Mouse (Mus musculus) embryonic facial prominence, embryonic 10.5 days (tissue): ENCODE data around the gene Ren1. TPM values are rescaled to one million over a fixed set of nuclear protein-coding genes. Genes with fewer than 3 reads are reported as not detected.

Source experiments
- DNase-seq: peaks from one replicate; pipeline ENCODE4 v3.0.0-alpha.2; 2017; ENCODE audit warnings: low spot score
- H3K27ac ChIP-seq: fragments of 300-500 bp; sonication (generic); replicated peaks from 2 replicates; pipeline ENCODE4 v1.5.1; 2016; ENCODE audit warnings: mild to moderate bottlenecking
- H3K27me3 ChIP-seq: fragments of 300-500 bp; sonication (generic); replicated peaks from 2 replicates; pipeline ENCODE4 v1.6.1; 2016; ENCODE audit warnings: low read depth, mild to moderate bottlenecking; ENCODE audit not compliant: poor library complexity, severe bottlenecking
- H3K36me3 ChIP-seq: fragments of 300-500 bp; sonication (generic); replicated peaks from 2 replicates; pipeline ENCODE4 v1.6.1; 2016; ENCODE audit warnings: mild to moderate bottlenecking, moderate library complexity
- H3K4me1 ChIP-seq: fragments of 300-500 bp; sonication (generic); 2 replicates; pipeline ENCODE4 v1.6.1; 2016
- H3K4me3 ChIP-seq: fragments of 300-500 bp; sonication (generic); 2 replicates; pipeline ENCODE4 v1.5.1; 2016; ENCODE audit warnings: mild to moderate bottlenecking, moderate library complexity
- H3K9me3 ChIP-seq: fragments of 300-500 bp; sonication (generic); 2 replicates; pipeline ENCODE4 v1.6.1; 2016; ENCODE audit warnings: mild to moderate bottlenecking
- WGBS: fragments of 180-500 bp; shearing (Covaris S2); methylation state at CpG from one replicate; pipeline ENCODE4 v1.1.7; 2016; 5-methylcytosine and 5-hydroxymethylcytosine counted together
- polyA plus RNA-seq: library from polyadenylated mRNA; unstranded; fragments of >200 nt; fragmentation: Nextera tagmentation; extraction: Ambion mirVana; gene quantifications from 2 replicates; pipeline ENCODE4 v1.2.1, GENCODE M21; 2016

Gene Ren1
- polyA plus RNA-seq, result 0.13 TPM in 1 of 2 replicates, not detected in the other

DNA sequence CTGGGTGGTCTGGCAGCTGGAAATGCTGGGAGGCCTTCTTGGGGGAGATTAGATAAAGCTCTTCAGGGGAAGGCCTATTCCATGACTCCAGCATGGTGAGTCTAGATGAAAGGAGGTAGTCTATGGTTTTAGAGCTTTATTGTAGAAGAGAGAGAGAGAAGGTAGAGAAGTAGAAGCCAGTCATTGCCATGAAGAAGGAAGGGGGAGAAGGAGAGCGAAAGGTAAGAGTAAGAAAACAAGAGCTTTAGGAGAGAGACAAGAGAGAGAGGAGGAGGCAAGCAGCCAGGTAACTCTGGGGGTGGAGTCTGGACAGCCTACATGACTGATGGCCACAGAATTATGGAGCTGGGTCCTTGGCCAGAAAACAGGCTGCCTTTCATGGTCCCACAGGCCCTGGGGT lies at the start of gene Ren1:
Gene Ren1, plus strand, starts transcription at position 301 of the 400 bp plus-strand sequence.
- peaks cover 28% of the 10 kb centered on the region for H3K27me3 ChIP-seq
- 87% methylated on average over 1 of the region's 1 CpGs for WGBS
- no peaks in the 10 kb centered on the region for H3K9me3 ChIP-seq
- no peak within 1 kb of the TSS for H3K27ac ChIP-seq
- no peak within 1 kb of the TSS for H3K4me3 ChIP-seq
- DNase-seq, result no peak
- H3K4me1 ChIP-seq, result peaks cover 14% of the 10 kb centered on the region
- H3K36me3 ChIP-seq, result no peaks in the 10 kb centered on the region

- DNase-seq, result no peak
- Histone ChIP-seq H3K4me1 (peaks cover 15% of the 10 kb centered on the region), H3K4me3 (no peak overlapping the region), H3K36me3 (no peaks in the 10 kb centered on the region), H3K27me3 (peaks cover 44% of the 10 kb centered on the region), H3K27ac (no peak overlapping the region), H3K9me3 (no peaks in the 10 kb centered on the region)
- 68% methylated on average over 3 of the region's 3 CpGs for whole genome bisulfite sequencing
Observed at GRCm38 (mm10) chr1:133302540-133302939, 47.8 kb upstream of the Ren1 start.

- 12% methylated on average over 4 of the region's 4 CpGs for WGBS
- H3K36me3 ChIP-seq, result no peaks in the 10 kb centered on the region
- no peak overlapping the region for H3K27ac ChIP-seq
Observed at GRCm38 (mm10) chr1:133306842-133307241, 43.5 kb upstream of the Ren1 start.

DNA sequence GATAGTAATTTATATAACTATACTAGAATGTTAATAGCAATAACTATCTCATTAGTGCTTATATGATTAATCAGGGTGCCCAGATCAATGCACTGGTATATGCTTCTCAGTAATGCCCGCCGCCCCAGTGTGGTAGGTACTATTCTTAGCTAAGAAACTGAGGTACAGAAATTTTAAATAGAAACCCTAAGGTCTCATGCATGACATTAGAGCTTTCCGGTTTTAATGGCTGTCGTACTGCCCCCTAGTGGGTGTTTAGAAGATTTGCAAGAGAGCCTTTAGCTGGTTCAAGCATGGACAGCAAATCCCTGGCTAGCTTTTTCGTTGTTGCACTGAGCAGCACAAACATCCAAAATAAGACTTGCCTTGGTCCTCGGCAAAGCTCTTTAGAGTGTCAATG lies 43.0 kb upstream of the Ren1 start:
- Histone ChIP-seq H3K27ac (no peak overlapping the region), H3K9me3 (no peaks in the 10 kb centered on the region), H3K4me1 (peaks cover 12% of the 10 kb centered on the region), H3K4me3 (no peak overlapping the region), H3K27me3 (peaks cover 15% of the 10 kb centered on the region), H3K36me3 (no peaks in the 10 kb centered on the region)
- DNase-seq, result peak; percentile 60
- WGBS, result 16% methylated on average over 6 of the region's 6 CpGs

More at GRCm38 (mm10) chr1:133306842-133307241, 43.5 kb upstream of the Ren1 start:
- peak; percentile 84 for DNase-seq
- H3K27me3 ChIP-seq, result peaks cover 16% of the 10 kb centered on the region
- H3K4me1 ChIP-seq, result peaks cover 7% of the 10 kb centered on the region; the same call in 1 of the 2 replicates
- no peak overlapping the region for H3K4me3 ChIP-seq
- no peaks in the 10 kb centered on the region for H3K9me3 ChIP-seq

DNA sequence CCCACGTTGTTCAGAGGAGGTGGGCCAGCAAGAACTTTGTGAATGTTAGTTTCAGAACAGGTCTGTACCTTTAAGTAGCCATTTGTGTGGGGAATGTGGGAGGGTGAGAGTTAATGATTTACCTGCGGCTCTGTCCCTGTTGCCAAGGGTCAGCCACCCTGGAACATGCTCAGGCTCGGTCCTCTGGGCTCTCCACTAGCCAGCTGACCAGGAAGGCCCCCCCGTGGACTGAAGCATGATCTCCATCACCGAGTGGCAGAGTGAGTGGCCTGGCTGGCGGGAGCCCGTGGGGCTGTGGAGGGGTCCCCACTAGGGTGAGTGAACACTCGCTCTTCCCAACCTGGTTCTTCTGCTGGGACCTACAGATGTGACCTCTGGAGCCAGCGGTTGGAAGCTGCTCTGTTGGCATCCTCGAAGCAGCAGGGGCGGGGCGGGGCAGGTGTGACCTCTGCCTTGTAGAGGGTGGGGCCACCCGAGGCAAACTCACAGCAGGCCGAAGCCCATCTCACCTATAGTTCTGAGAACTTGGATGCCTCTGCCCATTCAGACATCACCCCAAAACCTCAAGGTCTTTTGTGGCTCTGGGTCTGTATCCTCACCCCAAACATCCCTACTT lies 40.5 kb upstream of the Ren1 start, which contains the start of gene Golt1a:
Gene Golt1a, plus strand, starts transcription at position 149 of the 616 bp plus-strand sequence.
- H3K27me3 ChIP-seq, result peaks cover 23% of the 10 kb centered on the region
- no peaks in the 10 kb centered on the region for H3K9me3 ChIP-seq
- H3K27ac ChIP-seq, result no peak within 1 kb of the TSS
- H3K36me3 ChIP-seq, result no peaks in the 10 kb centered on the region
- 67% methylated on average over 14 of the region's 14 CpGs for WGBS
- peaks cover 21% of the 10 kb centered on the region for H3K4me1 ChIP-seq
- H3K4me3 ChIP-seq, result no peak within 1 kb of the TSS
- no peak for DNase-seq

DNA sequence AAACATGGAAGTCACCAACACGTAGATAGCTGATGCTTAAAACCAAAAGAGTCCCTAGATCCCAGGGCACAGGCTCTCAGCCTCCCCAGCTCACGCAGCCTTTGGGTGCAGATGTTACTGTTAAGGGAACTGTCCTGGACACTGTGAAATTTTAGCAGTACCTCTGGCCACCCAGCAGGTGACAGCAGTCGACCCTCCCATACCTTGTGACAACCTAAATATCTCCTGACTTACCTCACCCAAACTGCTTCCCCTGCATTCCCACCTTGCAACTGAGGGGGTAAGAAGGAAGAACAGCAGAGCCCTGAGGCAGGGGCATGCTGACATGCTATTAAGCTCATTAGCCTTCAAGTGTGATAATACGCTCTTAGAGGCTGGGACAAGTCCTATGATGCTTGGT lies 39.1 kb upstream of the Ren1 start:
- DNase-seq, result no peak
- Histone ChIP-seq H3K9me3 (no peaks in the 10 kb centered on the region), H3K4me1 (peaks cover 21% of the 10 kb centered on the region), H3K27ac (no peak overlapping the region), H3K4me3 (no peak overlapping the region), H3K36me3 (no peaks in the 10 kb centered on the region), H3K27me3 (peaks cover 23% of the 10 kb centered on the region)
- 53% methylated on average over 4 of the region's 4 CpGs for WGBS

DNA sequence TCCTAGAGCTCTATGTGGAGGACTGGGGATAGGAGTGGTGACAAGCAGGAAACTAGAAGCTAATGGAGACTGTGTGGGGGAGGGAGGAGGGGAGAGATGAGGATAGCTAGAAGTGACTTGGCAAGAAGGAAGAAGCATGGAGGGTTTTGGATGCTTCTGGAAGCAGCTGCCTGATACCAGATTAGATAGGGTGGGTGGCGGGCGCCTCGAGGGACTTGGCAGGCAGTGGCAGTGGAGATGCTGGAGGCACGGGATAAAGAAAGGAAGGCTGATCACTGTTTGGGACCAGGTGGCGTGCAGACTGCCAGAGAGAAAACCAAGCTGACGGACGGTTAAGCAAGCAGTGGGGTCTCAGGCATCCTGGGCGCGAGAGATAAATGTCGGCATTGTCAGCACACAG lies 38.4 kb upstream of the Ren1 start:
- no peak overlapping the region for H3K27ac ChIP-seq

DNA sequence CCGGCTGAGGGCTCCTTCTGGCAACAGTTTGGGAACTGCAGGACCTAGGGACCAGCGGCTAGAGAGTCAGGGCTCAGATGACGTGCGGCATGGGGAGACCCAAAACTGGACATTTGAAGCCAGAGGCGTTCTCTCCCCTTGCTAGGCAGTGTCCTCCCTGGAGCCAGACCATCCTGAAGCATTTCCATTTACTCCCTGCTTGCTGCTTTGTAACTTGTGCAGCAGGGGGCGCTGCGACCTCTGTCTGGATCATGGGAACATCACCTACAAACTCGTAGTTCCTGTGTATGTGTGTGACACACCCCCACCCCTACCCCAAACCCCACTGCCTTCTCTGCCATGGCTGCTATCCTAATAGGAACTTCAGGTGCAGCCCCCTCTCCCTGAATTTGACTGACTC lies 35.9 kb upstream of the Ren1 start:
- 20% methylated on average over 8 of the region's 8 CpGs for WGBS
- peaks cover 5% of the 10 kb centered on the region; the same call in 1 of the 2 replicates for H3K9me3 ChIP-seq
- peak; percentile 78 for DNase-seq
- no peaks in the 10 kb centered on the region for H3K36me3 ChIP-seq
- H3K4me1 ChIP-seq, result peaks cover 21% of the 10 kb centered on the region
- peaks cover 23% of the 10 kb centered on the region for H3K27me3 ChIP-seq
- no peak overlapping the region for H3K27ac ChIP-seq
- H3K4me3 ChIP-seq, result no peak overlapping the region

More for the DNA sequence above, 38.4 kb upstream of the Ren1 start:
- Histone ChIP-seq H3K36me3 (no peaks in the 10 kb centered on the region), H3K4me1 (peaks cover 21% of the 10 kb centered on the region), H3K27me3 (peaks cover 23% of the 10 kb centered on the region), H3K9me3 (no peaks in the 10 kb centered on the region), H3K4me3 (no peak overlapping the region)
- WGBS, result 22% methylated on average over 10 of the region's 10 CpGs
- DNase-seq, result no peak

DNA sequence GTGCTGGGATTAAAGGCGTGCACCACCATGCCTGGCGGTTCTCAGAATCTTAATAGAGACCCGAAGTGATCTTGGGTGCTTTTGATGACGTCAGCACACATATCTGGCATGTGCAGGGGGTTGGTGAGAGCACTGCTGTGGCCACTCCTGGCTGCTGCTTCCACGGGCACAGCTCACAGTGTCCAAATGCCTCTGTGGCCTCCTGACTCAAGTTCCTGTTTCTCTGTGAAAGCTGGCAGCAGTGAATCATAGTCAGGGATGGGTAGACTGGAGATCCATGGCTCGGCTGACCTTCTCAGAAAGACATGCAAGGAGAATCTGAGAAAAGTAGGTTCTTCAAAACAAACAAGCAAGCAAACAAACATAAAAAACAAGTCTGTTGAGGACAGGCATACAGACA lies 34.5 kb upstream of the Ren1 start:
- peaks cover 14% of the 10 kb centered on the region for H3K4me1 ChIP-seq
- peaks cover 17% of the 10 kb centered on the region for H3K27me3 ChIP-seq
- DNase-seq, result no peak
- H3K4me3 ChIP-seq, result no peak overlapping the region
- H3K27ac ChIP-seq, result no peak overlapping the region
- peaks cover 5% of the 10 kb centered on the region; the same call in 1 of the 2 replicates for H3K9me3 ChIP-seq
- H3K36me3 ChIP-seq, result no peaks in the 10 kb centered on the region
- WGBS, result 89% methylated on average over 6 of the region's 6 CpGs

DNA sequence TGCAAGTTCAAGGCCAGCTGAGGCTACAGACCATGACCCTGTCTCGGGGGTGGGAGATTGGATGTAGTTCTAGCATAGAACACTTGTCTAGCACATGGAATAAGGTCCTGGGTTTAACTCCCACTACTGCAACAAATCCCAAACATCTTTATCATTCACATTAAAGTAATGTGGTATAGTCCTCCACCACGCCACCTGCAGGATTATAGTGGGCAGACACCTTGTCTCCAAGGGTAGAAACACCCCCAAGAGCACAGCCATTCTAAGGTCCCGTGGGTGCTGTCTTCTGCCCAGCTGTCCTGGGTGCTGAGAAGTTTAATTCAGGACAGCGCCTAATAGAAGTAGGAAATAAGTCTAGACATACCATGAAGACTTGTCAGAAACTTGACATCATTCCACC lies 33.7 kb upstream of the Ren1 start:
- no peak for DNase-seq
- 86% methylated on average over 4 of the region's 4 CpGs for WGBS
- Histone ChIP-seq H3K27me3 (peaks cover 12% of the 10 kb centered on the region), H3K36me3 (no peaks in the 10 kb centered on the region), H3K27ac (no peak overlapping the region), H3K9me3 (peaks cover 5% of the 10 kb centered on the region; the same call in 1 of the 2 replicates), H3K4me1 (peaks cover 14% of the 10 kb centered on the region), H3K4me3 (no peak overlapping the region)

DNA sequence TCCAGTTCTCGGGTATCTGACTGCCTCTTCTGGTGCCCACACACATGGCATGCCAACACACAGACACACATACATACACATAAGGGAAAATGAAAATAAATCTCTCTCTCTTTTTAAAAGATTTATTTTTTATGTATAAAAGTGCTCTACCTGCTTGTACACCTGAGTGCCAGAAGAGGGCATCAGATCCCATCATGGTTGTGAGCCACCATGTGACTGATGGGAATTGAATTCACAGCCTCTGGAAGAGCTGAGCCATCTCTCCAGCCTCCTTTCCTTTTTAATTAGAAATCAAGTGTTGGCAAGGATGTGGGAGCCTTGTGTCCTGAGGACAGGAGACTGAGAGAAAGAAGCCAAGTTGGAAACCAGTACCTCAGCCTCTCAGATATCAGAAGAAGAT lies 33.2 kb upstream of the Ren1 start:
- no peak for DNase-seq
- Histone ChIP-seq H3K36me3 (no peaks in the 10 kb centered on the region), H3K4me1 (peaks cover 10% of the 10 kb centered on the region), H3K9me3 (peaks cover 5% of the 10 kb centered on the region; the same call in 1 of the 2 replicates), H3K4me3 (no peak overlapping the region), H3K27ac (no peak overlapping the region), H3K27me3 (peaks cover 8% of the 10 kb centered on the region)
- 75% methylated on average over 1 of the region's 1 CpGs for WGBS

- Histone ChIP-seq H3K9me3 (peaks cover 5% of the 10 kb centered on the region; the same call in 1 of the 2 replicates), H3K4me1 (peaks cover 12% of the 10 kb centered on the region), H3K27me3 (peaks cover 9% of the 10 kb centered on the region), H3K4me3 (no peak within 1 kb of the TSS), H3K27ac (no peak within 1 kb of the TSS), H3K36me3 (no peaks in the 10 kb centered on the region)
- no peak for DNase-seq
- WGBS, result 86% methylated on average over 13 of the region's 13 CpGs
Observed at GRCm38 (mm10) chr1:133321267-133321925, 28.9 kb upstream of the Ren1 start, which contains the start of gene Kiss1. TSS of gene Kiss1 (plus strand) at chr1:133321875.

GRCm38 (mm10) chr1:133323333-133323732 lies 27.0 kb upstream of the Ren1 start:
- WGBS, result 46% methylated on average over 5 of the region's 5 CpGs
- Histone ChIP-seq H3K4me1 (peaks cover 12% of the 10 kb centered on the region), H3K27me3 (peaks cover 28% of the 10 kb centered on the region), H3K4me3 (no peak overlapping the region), H3K27ac (no peak overlapping the region), H3K36me3 (no peaks in the 10 kb centered on the region), H3K9me3 (peaks cover under 1% of the 10 kb centered on the region; the same call in 1 of the 2 replicates)
- peak; percentile 22 for DNase-seq
